Mouse (Mus musculus): ENCODE data around the gene Sulf2.
"Not testable (repeated sequence)": the region's sequence is repeated elsewhere in the genome, so short reads cannot be mapped to it uniquely, and the experiment has no call there.

Gene Sulf2

DNA sequence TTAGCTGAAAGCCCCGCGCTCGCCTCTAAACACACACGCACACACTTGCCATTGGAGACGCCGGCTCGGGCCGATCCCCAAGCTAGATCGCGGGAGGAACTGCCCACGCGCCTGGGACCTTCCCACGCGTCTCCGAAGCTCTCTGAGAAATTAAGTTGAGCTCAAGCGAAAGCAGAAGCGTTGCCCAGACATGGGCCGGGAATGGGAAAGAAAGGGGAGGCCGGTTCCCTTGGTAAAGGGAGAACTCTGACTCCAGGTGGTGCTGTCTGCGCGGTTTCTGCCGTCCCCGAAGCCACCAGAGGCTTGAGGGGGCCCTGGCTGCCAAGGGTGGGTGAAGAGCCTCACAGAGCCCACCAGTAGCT is at the start of gene Sulf2:
Gene Sulf2 (minus strand): TSS at position 210 of the 362 bp plus-strand sequence.
- in situ Hi-C loops (cut with MboI; ENCODE audit: low sequenced_read_pairs) = no loop called here

DNA sequence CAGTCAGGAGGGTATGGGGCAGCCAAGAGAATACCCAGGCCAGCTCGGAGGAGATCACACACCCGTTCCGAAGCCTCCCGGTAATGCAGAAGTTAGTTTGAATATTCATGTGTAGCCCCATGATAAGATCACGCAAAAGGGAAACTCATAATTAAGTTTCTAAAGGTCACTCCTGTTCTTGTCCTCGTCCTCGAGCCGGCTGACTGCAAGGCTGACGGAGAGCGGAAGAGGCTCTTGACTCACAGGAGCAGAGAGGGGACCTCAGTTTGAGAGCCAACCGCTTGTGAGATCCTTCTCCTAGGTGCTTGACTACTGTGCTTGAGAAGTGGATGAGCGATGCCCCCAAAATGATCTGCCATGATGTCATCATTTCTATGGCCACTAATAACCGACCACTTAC is 48.7 kb upstream of the Sulf2 start:
- in situ Hi-C loops (cut with MboI; ENCODE audit: low sequenced_read_pairs) = no loop called here

DNA sequence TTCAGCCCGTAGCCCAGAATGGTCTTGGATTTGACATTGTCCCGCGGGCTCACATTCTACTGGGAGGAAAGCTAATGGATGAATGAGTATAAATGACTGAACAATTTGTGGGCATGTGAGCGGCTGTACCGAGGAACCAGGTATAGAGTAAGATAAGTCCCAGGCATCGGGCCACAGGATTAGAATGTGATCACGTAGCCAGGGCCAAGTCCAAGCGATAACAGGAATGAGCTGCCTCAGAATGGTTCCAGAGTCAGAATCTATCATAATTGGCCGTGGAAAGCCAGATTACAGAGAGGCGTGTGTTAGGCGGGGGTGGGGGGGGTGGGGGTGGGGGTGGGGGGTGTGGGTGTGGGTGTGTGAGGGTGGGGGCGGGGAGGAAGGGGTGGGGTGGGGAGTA is 48.2 kb upstream of the Sulf2 start:
- in situ Hi-C loops (cut with MboI; ENCODE audit: low sequenced_read_pairs) = no loop called here

DNA sequence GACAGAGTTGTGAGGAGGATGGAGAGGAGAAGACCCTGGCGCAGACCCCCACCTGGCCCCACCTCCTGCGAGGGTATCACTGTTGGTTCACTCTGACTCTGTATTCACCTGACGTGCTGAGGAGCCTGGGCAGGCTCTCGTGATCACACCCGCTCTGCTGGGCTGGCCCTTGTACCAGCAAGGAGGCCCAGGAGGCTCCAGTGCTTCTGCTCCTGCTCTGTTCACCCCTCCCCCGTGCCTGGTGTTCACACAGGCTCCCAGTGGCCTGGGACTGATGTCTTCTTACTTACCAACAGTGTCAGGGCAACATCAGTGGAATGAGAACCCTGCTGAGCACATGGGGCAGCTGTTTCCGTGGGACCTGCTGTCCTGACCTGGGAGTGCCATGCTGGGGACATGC is 42.5 kb upstream of the Sulf2 start:
- in situ Hi-C loops (cut with MboI; ENCODE audit: low sequenced_read_pairs) = no loop called here

DNA sequence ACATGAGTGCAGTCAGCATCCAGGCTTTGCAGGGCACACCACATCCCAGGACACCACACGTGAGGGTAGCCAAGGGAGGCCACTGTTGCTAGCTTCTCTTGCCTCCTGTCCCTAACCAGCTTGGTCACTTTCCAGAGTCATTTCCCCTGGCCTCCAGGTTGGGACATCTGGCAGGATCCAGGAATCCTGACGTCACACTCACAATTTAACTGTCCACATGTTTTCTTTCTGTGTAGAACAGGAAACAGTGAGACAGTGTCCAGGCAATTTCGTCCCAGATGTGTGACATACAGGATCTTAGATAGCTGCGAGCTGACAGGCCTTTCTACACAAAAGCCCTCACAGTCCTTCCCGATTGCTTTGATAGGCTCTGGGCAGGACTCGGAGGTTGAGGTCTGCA is 41.6 kb upstream of the Sulf2 start:
- in situ Hi-C loops (cut with MboI; ENCODE audit: low sequenced_read_pairs) = no loop called here

DNA sequence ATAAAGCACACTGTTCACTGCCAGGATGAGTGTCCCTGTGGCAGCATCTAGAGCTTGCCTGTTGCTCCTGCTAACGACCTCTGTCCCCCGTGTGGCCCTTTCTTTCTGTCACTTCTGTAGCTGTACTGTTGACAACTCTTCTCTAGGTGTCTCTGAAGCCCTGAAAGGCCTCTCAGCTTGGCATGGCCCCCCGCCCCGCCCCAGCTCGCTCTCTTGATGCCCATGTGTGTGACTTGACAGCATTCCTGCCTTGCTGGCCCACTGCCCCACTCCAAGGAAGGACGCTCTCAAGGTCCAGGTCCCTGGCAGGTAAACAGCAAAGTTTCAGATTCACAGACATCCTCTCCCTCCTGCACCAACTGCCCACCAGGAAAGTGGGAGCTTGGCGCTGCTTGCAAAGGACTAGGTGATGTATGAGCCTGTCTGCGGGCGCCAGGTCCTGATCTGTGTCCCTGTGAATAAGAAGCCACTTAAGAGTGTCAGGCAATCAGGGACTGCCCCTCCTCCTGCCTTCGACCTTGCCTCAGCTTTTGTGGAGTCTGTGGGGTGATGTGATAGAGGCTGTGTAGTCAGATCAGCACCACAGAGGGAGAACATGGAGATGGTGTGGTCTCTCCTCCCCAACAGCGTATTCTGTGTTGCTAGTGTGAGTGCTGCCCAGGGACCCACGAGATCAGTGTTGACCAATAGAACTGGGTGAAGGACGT is 40.8 kb upstream of the Sulf2 start:
- in situ Hi-C loops (cut with MboI; ENCODE audit: low sequenced_read_pairs) = no loop called here

DNA sequence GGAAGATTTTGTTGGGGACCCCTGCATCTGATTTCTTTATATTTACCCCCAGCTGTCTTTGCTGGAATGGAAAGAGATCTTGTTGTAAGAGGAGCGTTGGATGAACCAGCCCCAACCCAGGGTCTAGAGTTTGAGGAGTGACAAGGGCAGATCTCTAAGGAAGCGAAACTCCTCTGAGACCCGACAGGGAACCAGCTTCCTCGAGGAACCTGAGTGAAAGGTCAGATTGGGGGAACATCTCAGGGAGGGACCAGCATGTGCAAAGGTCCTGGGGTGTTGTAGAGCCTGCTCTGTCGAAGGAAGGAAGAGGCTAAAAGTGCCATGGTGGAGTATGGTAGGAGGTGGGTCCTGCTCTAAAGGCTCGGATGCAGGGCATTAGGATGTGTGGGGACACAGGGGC is 39.6 kb upstream of the Sulf2 start:
- in situ Hi-C loops (cut with MboI; ENCODE audit: low sequenced_read_pairs) = no loop called here

DNA sequence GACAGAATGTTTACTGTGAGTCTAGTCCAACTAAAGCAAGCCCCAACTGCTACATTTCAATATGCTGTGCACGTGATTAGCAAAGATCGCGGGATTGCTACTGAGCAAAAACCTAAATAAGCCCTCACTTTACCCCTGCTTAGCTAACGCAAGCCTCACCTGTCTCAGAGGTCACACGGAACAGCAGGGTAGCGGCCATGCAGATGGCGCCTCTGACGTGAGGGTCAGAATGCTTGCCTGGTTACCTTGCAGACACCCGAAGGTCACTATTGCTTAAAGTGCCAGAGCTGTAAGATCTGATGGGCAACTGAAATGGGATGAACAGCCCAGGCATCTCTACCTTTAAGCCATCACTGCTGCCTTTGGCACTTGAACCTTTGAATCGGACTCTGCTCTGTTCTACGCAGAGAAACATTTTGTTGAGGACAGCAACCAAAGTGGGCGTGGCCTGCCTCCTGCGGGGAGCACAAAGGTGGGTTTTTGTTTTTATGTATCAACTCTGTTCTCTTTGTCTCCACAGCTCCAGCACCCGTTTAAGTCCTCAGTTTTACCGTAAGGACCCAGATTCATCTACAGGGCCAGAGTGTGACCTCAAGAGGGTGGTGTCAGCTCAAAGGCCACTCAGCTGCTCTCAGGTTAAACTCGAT is 38.8 kb upstream of the Sulf2 start:
- in situ Hi-C loops (cut with MboI; ENCODE audit: low sequenced_read_pairs) = no loop called here

DNA sequence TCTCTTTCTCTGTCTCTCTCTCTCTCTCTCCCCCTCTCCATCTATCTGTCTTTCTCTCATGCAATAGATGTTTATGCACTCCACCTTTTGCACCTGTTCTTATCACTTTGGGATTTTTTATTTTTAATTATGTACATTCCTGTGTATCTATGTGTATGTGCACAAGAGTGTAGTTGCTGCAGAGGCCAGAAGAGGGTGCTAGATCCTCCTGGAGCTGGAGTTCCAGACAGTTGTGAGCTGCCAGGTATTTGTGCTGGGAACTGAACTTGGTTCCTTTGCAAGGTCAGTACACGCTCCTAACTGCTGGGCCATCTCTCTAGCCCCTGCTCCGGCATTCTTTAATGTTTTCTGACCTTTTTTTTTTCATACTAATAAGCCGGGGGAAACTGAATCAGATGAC is 38.0 kb upstream of the Sulf2 start:
- in situ Hi-C loops (cut with MboI; ENCODE audit: low sequenced_read_pairs) = no loop called here

DNA sequence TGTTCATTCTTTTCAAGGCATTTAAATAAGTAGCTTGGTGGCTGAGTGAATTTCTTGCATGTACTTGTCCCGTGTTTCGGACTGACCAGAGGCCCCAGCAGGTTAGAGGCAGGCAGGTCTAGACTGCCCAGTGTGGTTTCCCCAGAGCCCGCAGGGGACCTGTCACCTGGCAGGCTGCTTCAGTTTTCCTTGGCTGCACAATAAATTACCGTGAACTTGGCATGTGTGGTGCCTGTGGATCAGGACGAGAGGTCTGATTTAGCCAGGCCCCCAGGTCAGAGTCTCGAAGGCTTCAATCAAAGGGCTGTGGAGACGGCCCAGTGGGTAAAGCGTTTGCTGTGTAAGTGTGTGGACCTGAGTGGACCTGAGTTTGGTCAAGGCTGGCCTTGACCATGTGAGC is 35.4 kb upstream of the Sulf2 start:
- in situ Hi-C loops (cut with MboI; ENCODE audit: low sequenced_read_pairs) = no loop called here

DNA sequence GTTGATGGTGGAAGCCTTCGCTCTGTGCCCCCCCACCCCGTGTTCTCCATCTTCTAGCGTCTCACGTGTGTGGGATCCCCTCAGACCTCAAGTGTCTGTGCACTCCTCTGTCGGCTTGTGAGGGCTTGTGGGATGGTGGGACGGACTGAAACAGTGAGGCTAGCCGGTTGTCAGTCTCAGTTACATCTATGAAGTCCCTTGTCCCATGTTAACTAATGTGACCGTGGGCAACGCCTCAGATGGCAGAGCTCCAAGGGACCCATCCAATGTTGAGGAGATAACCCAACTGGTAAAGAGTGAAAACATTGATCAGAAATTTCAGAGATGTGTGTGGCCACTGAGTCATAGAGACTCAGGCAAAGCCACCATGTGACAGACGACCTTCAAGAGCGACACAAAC is 33.7 kb upstream of the Sulf2 start:
- in situ Hi-C loops (cut with MboI; ENCODE audit: low sequenced_read_pairs) = no loop called here

DNA sequence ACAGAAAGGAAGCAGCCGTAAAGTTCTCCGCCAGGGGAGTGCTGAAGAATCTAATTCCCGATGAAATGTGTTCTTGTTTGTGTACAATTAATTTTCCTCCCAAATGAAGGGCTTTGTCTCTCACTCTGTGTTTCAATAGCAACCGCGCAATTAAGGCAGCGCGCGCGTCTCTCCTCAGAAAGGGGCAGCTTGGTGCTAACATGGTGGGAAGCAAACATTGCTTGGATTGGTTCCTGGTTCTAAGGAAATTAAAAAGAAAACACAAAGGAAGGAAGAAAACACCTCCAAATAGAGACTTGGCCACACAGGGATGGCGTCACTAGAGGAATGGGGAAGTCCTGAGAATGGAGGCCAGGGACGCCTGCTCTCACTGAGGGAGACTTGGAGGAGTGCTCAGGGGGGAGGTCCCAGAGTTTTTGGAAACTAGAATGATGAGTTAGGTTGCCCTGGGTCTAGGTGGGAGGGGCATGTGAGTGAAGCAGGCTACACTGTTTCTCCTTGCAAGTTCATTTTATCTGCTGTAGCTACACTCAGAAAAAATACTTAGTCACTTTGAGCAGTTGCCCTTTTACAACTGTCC is 32.5 kb upstream of the Sulf2 start:
- in situ Hi-C loops (cut with MboI; ENCODE audit: low sequenced_read_pairs) = not testable (repeated sequence)

DNA sequence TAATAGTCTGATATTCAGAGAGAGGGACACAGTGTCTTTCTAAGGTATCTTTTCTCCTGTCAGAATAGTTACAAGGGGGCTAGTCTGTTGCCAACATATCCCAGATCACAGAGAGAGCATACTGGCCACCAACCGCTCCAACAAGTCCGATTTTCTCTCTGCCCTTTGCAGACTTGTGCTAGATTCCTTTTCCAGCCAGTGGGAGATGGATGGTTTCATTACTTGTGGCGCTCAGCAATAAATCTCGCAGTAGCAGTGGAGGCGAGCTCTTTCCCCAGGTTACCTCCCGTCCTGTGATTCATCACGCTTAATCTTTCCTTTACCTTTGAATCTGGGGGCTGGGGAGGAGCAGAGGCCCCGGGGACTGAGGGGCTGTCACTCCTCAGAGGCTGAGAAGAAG is 31.9 kb upstream of the Sulf2 start:
- in situ Hi-C loops (cut with MboI; ENCODE audit: low sequenced_read_pairs) = not testable (repeated sequence)

DNA sequence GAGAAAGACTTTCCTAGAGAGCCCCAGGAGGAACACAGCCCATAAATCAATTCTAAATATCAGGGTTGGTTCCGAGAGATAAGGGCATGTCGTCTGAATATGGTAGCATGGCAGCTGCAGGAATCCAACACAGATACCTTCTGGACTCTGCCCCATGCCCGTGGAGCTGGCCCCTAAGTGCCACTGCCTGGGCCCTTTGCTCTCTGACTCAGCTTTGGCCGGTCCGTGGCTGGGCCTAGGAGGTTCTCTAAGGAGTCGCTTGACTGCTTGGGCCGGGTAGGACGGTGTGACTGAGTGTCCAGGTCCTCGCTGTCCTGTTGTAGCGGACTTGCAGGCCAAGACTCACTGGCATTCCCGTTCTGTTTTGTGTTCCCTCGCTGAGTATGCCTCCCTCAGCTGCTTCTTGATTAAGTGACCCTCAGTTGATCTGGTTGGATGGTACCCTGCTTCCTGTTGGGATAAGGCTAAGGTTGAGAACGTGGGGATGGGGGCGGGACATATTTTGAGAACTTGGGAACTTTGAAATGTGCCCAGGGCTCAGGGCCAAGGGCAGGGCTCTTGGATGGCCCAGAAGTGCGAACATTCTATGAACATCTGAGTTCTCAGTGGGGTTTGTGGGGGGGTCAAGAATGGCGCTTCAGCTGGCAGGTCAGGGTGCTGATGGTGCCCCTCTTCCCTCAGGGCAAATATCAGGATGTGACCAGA is 30.9 kb upstream of the Sulf2 start:
- in situ Hi-C loops (cut with MboI; ENCODE audit: low sequenced_read_pairs) = no loop called here

DNA sequence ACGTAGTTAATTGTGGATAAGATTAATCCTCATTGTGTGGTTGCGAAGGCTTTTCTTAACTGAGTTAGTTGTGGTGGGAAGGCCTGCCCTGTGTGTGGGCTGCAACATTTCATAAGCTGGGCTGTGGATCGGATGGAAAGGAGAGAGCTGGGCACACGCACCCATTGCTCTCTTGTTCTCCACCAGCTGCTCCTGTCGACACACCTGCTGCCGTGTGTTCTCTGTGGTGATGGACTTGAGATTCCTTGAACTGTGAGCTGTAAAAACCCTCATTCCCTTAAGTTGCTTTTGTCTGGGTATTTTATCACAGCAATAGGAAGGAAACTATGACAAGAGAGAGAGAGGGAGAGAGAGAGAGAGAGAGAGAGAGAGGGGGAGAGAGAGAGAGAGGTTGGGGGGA is 30.3 kb upstream of the Sulf2 start:
- in situ Hi-C loops (cut with MboI; ENCODE audit: low sequenced_read_pairs) = no loop called here

DNA sequence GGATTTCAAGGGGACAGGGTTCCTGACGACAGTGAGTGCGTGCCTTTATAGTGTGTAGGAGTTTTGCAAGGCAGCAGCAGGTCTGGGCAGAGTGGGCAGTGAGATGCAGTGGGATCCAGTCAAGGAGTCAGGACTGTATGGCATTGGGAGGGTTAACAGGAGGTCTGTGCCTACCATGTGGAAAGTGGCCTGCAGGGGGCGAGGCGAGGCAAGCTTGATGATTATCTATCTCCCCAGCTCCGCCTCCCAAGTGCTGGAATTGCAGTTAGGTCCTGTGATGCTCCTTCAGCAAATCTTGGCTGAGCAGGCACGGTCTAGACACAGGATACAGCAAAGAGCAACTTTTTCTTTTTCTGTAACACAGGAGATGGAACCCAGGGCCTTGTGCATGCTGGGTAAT is 29.0 kb upstream of the Sulf2 start:
- in situ Hi-C loops (cut with MboI; ENCODE audit: low sequenced_read_pairs) = no loop called here

DNA sequence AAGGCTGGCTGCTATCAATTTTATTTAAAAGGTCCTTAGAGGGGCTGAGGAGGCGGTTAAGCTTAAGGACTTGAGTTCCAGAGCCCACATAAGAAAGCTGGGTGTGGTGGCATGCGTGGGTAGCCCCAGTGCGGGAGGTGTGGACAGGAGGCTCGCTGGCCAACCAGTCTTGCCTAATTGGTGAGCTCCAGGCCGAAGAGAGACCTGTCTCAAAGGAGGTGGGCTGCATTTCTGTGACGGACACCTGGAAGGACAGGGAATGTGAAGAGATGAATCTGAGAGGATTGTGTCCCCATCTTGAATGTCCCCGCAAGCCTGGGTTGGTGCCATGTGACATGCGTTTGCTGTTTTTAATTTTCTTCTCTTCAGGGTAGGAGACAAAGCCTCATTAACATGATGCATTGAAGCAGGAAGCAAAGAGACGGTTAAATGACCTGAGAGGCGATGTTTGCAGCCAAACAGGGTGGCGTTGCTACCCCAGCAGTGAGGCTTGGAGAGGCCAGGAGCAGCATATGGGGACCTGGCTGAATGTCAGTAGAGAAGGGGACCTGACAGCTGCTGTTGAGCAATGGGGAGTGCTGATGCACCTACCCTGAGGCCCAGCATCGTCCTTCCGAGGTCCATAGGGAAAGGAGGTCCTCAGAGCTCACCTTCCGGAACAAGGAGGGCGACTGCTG is 26.7 kb upstream of the Sulf2 start:
- in situ Hi-C loops (cut with MboI; ENCODE audit: low sequenced_read_pairs) = no loop called here

DNA sequence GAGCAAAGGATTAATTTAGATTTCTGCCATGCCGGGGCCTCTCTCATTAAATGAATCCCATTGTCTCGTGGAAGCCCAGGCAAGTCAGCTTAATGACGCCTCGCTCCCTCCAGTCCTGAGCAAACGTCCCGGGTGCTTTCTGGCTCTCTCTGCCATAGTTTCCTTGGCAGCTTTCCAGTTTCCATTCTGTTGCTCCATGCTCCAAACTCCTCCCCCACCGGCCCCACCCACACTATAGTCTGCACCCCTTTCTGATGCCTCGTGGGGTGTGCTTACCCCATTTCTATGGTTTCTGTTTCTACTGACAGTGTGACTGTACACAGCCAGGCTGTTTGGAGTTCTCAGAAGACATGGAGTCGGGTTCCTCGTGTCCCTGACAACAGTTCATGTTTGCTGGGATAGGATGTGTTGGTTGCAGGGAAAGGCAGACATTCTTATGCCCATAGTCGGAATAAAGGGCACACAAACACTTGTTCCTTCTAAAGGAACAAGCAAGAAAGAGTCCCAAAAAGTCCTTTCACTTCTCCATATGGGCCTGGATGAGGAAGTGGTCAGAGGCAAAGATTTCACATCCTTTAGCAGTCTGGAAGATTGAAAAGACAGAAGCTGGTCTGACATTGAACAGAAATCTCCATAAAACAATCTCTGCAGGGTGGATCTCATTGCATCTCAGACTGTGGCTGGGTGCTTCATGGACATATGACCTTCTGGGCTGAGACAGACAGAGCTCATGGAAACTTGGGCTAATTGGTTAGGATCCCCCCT is 25.5 kb upstream of the Sulf2 start:
- in situ Hi-C loops (cut with MboI; ENCODE audit: low sequenced_read_pairs) = no loop called here

DNA sequence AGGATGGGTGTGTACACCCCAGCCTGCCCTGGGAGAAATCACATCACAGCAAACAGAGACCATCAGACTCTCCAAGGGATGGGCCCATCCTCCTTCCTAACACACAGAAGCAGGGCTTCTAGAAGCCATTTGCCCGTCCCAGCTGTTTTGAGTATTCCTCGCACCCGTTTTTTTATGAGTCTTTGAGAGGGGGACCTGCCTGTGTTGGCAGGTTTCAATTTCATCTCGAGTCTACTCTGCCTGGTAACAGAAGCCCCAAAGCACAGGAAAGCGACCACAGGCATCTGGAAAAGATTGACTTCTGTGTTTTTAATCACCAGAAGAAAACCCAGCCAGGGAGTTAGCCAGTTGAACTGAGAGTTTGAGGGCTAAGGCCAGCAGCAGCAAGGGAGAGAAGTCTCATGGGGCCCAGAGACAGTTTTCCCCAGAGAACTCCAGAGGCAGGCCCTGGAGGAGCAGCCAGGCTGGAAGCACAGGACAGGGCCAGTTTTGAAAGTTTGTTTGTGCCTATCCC is 24.7 kb upstream of the Sulf2 start:
- in situ Hi-C loops (cut with MboI; ENCODE audit: low sequenced_read_pairs) = no loop called here

DNA sequence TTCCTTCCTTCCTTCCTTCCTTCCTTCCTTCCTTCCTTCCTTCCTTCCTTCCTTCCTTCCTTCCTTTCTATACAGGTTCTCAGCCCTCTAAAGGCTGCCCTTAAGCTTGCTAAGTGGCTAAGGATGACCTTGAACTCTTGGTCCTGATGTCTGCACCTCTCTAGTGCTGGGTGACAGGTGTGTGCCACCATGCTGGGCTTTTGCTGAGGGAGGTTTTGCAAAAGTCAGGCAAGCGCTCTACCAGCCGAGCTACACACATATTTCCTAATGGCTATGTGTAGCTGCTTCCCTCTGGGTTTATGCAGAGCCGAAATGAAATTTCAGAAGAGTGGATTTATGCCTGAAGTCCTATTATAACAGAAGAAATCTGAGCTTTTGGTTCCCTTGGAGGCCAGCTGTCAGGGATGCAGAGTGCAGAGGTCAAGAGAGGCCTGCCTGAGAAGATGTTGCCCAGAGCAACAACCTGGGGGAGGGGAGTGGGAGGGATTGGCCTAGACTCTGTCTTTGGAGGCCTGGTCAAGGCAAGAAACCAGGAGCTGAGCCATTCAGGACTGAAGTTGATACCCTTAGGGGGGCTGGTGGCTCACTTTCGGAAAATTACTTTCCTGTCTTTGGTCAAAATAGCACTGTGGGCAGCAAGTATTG is 24.1 kb upstream of the Sulf2 start:
- in situ Hi-C loops (cut with MboI; ENCODE audit: low sequenced_read_pairs) = no loop called here

All from CH12F3 (cell line).